Mouse (Mus musculus) stomach, embryonic 16.5 days (tissue): ENCODE measurements around the gene Rex1bd. TPM values are rescaled to one million over a fixed set of nuclear protein-coding genes. Genes with fewer than 3 reads are reported as not detected.
"Not testable (repeated sequence)": the region's sequence is repeated elsewhere in the genome, so short reads cannot be mapped to it uniquely, and the experiment has no call there.

Experiments used
- ATAC-seq: fragments of 200-750 bp; cut with Nextera tagmentation; 2 replicates; pipeline ENCODE4 v1.8.0; 2017; ENCODE audit warnings: moderate number of reproducible peaks, moderate TSS enrichment; ENCODE audit not compliant: insufficient read depth, low FRiP score
- H3K27ac ChIP-seq: fragments of 300-500 bp; sonication (generic); 2 replicates; pipeline ENCODE4 v1.5.1; 2014; ENCODE audit warnings: low read length
- H3K27me3 ChIP-seq: fragments of 300-500 bp; sonication (generic); 2 replicates; pipeline ENCODE4 v1.6.1; 2014; ENCODE audit warnings: low read length, control low read depth, mixed read lengths; ENCODE audit not compliant: control insufficient read depth, insufficient read depth
- H3K36me3 ChIP-seq: fragments of 300-500 bp; sonication (generic); 2 replicates; pipeline ENCODE4 v1.6.1; 2014; ENCODE audit warnings: low read length; ENCODE audit not compliant: control insufficient read depth, insufficient read depth
- H3K4me1 ChIP-seq: fragments of 300-500 bp; sonication (generic); 2 replicates; pipeline ENCODE4 v1.6.1; 2014; ENCODE audit warnings: low read length, control low read depth, mixed read lengths; ENCODE audit not compliant: control insufficient read depth, insufficient read depth
- H3K4me2 ChIP-seq: fragments of 300-500 bp; sonication (generic); 2 replicates; pipeline ENCODE4 v1.6.1; 2014; ENCODE audit warnings: low read depth, low read length, mixed read lengths
- H3K4me3 ChIP-seq: fragments of 300-500 bp; sonication (generic); replicated peaks from 2 replicates; pipeline ENCODE4 v1.5.1; 2014; ENCODE audit warnings: mild to moderate bottlenecking, low read length
- H3K9ac ChIP-seq: fragments of 300-500 bp; sonication (generic); 2 replicates; pipeline ENCODE4 v1.6.1; 2014; ENCODE audit warnings: low read length
- H3K9me3 ChIP-seq: fragments of 300-500 bp; sonication (generic); replicated peaks from 2 replicates; pipeline ENCODE4 v1.6.1; 2016; ENCODE audit warnings: low read length, control low read depth; ENCODE audit not compliant: control insufficient read depth
- WGBS: fragments of 180-500 bp; shearing (Covaris S2); extraction: QIAGEN DNeasy Blood & Tissue Kit; methylation state at CpG from one replicate; pipeline ENCODE4 v1.1.7; 2014; 5-methylcytosine and 5-hydroxymethylcytosine counted together
- polyA plus RNA-seq: library from polyadenylated mRNA; unstranded; fragments of >200 nt; fragmentation: Nextera tagmentation; extraction: Ambion mirVana; gene quantifications from 2 replicates; pipeline ENCODE4 v1.2.1, GENCODE M21; 2015

Rex1bd gene
- polyA plus RNA-seq, 1 experiment from 2014 or later, result 118 TPM

DNA sequence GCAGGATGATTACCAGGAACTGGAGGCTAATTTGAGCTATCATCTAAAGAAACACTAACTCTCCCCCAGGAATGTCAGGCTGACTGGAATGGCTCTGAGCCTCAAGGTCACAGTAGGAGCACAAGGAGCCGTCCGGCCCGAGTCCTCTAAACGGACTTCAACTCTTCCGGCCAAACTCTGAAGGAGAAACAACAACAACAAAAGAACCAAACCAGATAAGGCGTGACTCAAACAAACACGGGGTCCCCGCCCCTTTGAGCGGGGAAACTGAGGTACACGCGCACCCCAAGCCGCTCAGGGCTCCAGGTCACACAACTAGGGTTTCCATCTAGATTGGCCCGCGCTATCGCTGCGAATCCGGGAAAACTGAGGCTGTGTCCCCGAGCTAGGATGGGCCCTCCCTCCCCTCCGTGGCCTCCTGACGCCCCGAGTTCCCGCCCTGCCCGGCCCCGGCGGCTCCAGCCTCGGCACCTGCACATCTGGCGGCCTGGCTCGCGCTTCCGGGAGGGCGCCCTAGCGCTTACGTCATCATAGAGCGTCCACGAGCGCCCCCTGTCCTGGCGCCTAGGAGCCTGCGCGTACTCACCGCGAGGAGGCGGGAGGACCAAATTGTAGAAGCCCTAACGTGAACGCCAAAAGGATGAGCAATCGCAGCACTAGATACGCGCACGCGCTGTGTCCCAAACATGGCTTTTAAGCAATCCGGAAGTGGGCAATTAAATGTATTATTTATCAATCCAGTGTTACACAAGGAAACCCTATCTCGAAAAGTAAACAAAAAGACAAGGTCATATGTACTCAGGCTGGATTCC is 16.2 kb upstream of the Rex1bd start:
- Histone ChIP-seq H3K9ac (peak overlapping the region; percentile 95), H3K4me1 (peaks cover 14% of the 10 kb centered on the region), H3K4me2 (peak overlapping the region; percentile 80), H3K9me3 (no peaks in the 10 kb centered on the region), H3K27me3 (no peaks in the 10 kb centered on the region), H3K4me3 (peak overlapping the region; percentile 86), H3K27ac (peak overlapping the region; percentile 94), H3K36me3 (no peaks in the 10 kb centered on the region)
- under 1% methylated on average over 51 of the region's 51 CpGs for WGBS
- peak; percentile 84 for ATAC-seq

DNA sequence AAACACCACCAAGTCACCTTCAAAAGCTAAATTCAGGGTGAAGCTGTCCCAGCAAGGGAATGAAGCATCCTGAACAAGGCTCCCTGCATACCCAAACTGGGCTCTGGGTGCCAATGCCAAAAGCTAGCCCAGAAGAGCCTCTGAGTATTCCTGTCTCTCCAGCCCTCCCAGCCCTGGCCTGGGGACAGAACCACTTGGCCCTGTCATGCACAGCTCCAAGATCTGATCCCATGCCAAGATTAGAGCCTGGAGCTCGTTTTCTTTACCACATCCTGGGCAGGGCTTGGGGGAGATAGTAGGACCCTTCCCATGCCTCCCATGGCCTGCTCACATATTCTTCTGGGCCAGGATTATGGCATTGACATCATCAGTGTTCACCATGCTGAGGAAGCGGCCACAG is 13.1 kb upstream of the Rex1bd start:
- ATAC-seq, result no peak
- H3K27me3 ChIP-seq, result no peaks in the 10 kb centered on the region
- no peak overlapping the region for H3K27ac ChIP-seq
- no peaks in the 10 kb centered on the region for H3K36me3 ChIP-seq
- WGBS, result 58% methylated on average over 2 of the region's 2 CpGs
- no peak overlapping the region for H3K4me3 ChIP-seq
- H3K4me1 ChIP-seq, result peaks cover 11% of the 10 kb centered on the region; the same call in 1 of the 2 replicates
- no peak overlapping the region for H3K9ac ChIP-seq
- H3K4me2 ChIP-seq, result no peak overlapping the region
- no peaks in the 10 kb centered on the region for H3K9me3 ChIP-seq

DNA sequence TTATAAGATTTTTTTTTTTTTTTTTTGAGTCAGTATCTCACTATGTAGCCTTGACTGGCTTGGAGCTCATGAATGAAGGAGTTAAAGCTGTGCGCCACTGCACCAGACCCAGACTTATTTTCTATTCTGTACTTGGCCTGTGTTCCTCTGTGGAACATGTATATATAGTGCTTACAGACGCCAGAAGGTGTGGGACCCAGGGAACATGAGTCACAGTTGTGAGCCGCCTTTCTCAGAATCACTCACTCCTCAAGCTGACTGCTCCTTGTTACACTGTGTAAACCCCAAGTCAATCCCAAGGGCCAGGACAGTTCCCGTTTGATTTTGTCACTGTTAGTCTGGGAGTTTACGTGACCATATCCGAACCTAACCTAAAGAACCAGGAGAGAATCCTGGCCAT is 12.5 kb upstream of the Rex1bd start:
- no peak for ATAC-seq
- WGBS, result 88% methylated on average over 6 of the region's 6 CpGs

DNA sequence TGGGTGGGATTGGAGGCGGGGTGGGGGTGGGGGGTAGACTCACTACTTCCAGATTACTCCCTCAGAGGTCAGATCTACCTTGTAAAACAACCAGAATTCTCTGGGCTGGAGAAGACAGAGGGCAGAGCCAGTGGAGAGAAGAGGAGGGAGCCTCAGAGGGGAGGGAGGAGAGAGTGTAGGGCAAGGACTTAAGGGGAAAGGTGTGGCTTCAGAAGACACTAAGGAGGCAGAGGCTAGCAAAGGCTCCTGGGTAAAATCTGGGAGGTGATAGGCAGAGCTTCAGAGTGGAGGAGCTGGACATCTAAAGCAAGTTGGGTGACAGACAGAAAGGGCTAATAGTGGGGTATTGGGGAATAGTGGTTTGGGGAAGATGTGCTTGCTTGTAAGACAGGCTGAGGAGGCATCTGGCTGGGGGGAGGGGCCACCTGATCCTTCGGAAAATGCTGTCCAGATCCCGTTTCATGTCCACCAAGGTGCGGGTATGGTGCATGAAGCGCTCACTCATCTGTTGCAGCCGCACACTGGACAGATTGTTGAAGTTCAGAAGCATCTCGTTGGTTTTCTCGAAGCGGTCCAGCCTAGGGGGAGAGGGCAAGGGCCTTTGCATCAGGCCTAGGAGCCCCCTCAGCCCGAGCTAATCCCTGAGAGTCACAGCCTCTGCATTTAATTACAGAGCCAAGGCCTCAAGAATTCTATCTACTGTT is 11.5 kb upstream of the Rex1bd start:
- 79% methylated on average over 10 of the region's 10 CpGs for WGBS
- H3K4me3 ChIP-seq, result no peak overlapping the region
- ATAC-seq, result no peak
- H3K27me3 ChIP-seq, result no peaks in the 10 kb centered on the region
- no peak overlapping the region for H3K9ac ChIP-seq
- H3K9me3 ChIP-seq, result no peaks in the 10 kb centered on the region
- H3K36me3 ChIP-seq, result no peaks in the 10 kb centered on the region
- no peak overlapping the region for H3K27ac ChIP-seq
- 0 out of 2 replicates have a peak, but pooled peaks cover 4% of the 10 kb centered on the region for H3K4me1 ChIP-seq
- no peak overlapping the region for H3K4me2 ChIP-seq

More for the DNA sequence above, 12.5 kb upstream of the Rex1bd start:
- H3K4me1 ChIP-seq, result peaks cover 11% of the 10 kb centered on the region; the same call in 1 of the 2 replicates
- H3K4me3 ChIP-seq, result no peak overlapping the region
- H3K9me3 ChIP-seq, result no peaks in the 10 kb centered on the region
- H3K4me2 ChIP-seq, result no peak overlapping the region
- H3K9ac ChIP-seq, result no peak overlapping the region
- no peaks in the 10 kb centered on the region for H3K27me3 ChIP-seq
- no peak overlapping the region for H3K27ac ChIP-seq
- no peaks in the 10 kb centered on the region for H3K36me3 ChIP-seq

DNA sequence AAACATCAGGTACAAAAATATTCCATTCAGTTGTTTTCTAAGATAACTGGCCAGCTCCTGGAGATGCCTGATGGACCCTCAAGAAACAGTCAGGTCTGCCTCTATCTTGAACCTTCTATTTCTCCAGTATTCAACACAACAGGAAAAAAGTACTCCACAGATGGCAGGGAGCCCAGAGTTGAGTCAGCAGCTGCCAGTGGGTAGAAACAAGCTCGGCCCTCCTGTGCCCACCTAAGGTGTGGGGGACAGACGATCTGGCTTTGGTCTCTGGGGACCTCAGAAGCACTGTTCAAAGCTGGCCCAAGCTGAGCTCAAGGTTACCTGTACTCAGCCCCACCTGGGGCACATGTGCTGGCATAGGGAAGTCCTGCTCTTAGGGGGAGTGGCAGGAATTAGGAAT is 6.9 kb upstream of the Rex1bd start:
- WGBS, result 55% methylated on average over 2 of the region's 2 CpGs

DNA sequence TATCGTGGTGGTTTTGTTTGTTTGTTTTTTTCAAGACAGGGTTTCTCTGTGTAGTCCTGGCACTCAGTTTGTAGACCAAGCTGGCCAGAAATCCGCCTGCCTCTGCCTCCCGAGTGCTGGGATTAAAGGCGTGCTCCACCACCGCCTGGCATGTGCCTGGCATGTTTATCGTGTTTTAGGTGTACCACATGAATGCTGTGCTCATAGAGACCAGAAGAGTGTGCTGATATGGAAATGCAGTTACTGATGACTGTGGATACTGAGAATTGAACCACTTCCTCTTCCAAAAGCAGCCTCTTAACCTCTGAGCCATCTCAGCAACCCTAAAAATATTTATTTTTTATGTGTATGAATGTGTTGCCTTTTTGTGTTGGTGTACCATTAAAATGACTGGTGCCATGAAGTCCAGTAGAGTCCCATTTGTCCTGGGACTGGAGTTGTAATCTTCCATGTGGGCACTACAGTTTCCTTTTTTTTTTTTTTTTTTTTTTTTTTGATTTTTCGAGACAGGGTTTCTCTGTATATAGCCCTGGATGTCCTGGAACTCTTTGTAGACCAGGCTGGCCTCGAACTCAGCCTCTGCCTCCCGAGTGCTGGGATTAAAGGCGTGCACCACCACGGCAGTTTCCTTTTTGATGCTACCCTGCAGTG is 5.8 kb upstream of the Rex1bd start:
- Histone ChIP-seq H3K4me3 (no peak overlapping the region), H3K27me3 (no peaks in the 10 kb centered on the region), H3K36me3 (peaks cover 12% of the 10 kb centered on the region; the same call in 1 of the 2 replicates), H3K27ac (no peak overlapping the region), H3K4me2 (no peak overlapping the region), H3K4me1 (peaks cover 14% of the 10 kb centered on the region), H3K9me3 (no peaks in the 10 kb centered on the region), H3K9ac (no peak overlapping the region)
- 91% methylated on average over 11 of the region's 11 CpGs for WGBS
- no peak for ATAC-seq

More for the DNA sequence above, 6.9 kb upstream of the Rex1bd start:
- Histone ChIP-seq H3K27me3 (no peaks in the 10 kb centered on the region), H3K4me1 (peaks cover 9% of the 10 kb centered on the region), H3K9me3 (no peaks in the 10 kb centered on the region), H3K4me2 (no peak overlapping the region), H3K36me3 (peaks cover 4% of the 10 kb centered on the region; the same call in 1 of the 2 replicates), H3K9ac (no peak overlapping the region), H3K27ac (no peak overlapping the region), H3K4me3 (no peak overlapping the region)
- ATAC-seq, result no peak

DNA sequence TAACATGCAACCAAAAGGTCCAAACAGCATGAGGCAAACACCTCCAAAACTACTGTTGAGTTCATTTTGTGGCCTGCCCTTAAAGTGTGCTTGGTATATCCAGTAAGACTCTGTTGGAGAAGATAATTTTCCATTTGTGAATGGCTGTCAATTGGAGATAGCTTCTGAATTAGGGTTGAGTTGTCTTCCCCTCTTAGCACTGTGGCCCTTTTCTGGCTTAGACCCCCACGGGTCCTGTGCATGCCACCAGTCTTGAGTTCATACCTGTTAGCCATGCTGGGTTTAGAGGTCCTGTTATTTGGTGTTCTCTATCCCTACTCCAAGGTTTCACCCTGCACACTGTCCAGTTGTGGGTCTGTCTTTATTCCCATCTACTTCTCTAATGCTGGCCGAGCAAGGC is 5.2 kb upstream of the Rex1bd start:
- Histone ChIP-seq H3K4me2 (no peak overlapping the region; the same call in 1 of the 2 replicates), H3K4me1 (peaks cover 14% of the 10 kb centered on the region)

DNA sequence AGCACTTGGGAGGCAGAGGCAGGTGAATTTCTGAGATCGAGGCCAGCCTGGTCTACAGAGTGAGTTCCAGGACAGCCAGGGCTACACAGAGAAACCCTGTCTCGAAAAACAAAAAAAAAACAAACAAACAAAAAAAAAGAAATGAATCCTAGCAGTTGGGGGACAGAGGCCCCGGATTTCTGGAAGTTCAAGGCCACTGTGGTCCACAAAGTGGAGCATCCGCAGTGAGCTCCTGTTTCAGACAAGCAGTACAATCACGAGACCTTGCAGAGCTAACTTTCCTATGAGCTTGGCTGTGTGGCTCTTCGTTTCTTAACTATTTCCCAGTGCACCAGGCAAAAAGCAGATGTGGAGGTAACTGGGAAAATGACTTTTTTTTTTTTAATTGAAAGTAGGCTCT is 4.6 kb upstream of the Rex1bd start:
- 77% methylated on average over 6 of the region's 6 CpGs for WGBS
- H3K4me1 ChIP-seq, result peaks cover 14% of the 10 kb centered on the region
- not testable (repeated sequence) for H3K27me3 ChIP-seq, ATAC-seq, H3K9me3 ChIP-seq
- peak overlapping the region; percentile 99 for H3K4me3 ChIP-seq
- H3K36me3 ChIP-seq, result peaks cover 14% of the 10 kb centered on the region; the same call in 1 of the 2 replicates
- peak overlapping the region; percentile 39 for H3K4me2 ChIP-seq
- H3K27ac ChIP-seq, result peak overlapping the region; percentile 99; the same call in 1 of the 2 replicates
- H3K9ac ChIP-seq, result peak overlapping the region; percentile 99

More for the DNA sequence above, 5.2 kb upstream of the Rex1bd start:
- Histone ChIP-seq H3K9me3 (no peaks in the 10 kb centered on the region), H3K4me3 (no peak overlapping the region), H3K36me3 (peaks cover 14% of the 10 kb centered on the region; the same call in 1 of the 2 replicates), H3K27me3 (no peaks in the 10 kb centered on the region), H3K27ac (no peak overlapping the region), H3K9ac (no peak overlapping the region)
- no peak for ATAC-seq
- 100% methylated on average over 2 of the region's 2 CpGs for WGBS
